Mouse (Mus musculus) thymus, postnatal 14 days (tissue): ENCODE data around the gene Rbm18.
"Not testable (repeated sequence)": the region's sequence is repeated elsewhere in the genome, so short reads cannot be mapped to it uniquely, and the experiment has no call there.

Experiments used
- DNase-seq: peaks from one replicate; pipeline ENCODE4 v3.0.0; 2021

The Rbm18 gene

DNA sequence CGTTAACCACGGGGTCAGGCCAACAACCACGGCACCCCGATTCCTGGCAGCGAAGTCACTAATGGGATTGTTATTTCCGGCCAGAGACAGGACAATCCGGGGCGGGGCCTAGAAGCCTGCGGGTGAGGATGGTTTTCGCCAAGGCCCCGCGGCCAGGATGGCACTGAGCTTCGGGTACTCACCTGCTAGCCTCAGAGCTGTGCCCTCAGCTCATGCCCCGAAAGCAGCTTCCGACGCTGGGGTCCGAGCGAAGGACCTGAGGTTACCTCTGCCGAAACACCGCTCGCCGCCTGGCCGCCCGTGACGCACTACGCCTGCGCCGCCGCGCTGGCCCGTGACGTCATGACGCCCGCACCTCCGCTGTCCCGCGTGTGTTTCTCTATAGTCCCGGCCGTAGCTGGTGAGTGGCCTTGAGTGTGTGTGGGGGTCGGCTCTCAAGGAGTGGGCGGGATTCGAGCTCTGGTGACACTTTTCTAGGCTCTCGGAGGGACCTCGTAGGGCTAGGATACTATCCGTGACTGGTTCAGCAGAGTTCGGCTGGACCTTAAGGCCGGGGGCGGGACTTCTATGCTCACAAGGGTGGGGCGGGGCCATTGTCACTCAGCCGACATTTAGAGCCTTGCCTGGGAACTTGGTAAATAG lies at the start of gene Rbm18, which contains the start of gene Mrrf:
Gene Rbm18 (minus strand): TSS at position 474 of the 642 bp plus-strand sequence.
Gene Mrrf (plus strand): TSS at position 90 of the 642 bp plus-strand sequence.
- DNase-seq = peak; percentile 91

GRCm38 (mm10) chr2:36184876-36185275 lies 48.3 kb upstream of the Rbm18 start:
- no peak for DNase-seq

DNA sequence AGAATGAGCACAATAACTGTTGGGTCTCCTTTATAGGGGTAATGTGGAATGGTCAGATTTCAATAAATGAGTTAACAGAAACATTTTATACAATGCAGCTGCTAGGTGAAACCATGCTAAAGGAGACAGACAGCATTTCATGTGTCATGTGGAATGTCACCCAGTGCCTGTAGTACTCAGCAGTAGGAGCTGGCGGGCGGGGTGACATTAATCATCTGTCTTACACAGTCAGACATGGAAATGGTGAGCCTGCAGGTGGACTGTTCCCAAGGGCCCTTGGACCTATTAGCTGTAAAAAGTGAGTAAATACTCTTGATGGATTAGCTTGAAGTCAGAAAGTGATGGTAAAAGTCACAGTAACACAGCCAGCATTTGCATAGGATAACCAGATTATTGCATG lies 47.6 kb upstream of the Rbm18 start:
- DNase-seq = no peak

DNA sequence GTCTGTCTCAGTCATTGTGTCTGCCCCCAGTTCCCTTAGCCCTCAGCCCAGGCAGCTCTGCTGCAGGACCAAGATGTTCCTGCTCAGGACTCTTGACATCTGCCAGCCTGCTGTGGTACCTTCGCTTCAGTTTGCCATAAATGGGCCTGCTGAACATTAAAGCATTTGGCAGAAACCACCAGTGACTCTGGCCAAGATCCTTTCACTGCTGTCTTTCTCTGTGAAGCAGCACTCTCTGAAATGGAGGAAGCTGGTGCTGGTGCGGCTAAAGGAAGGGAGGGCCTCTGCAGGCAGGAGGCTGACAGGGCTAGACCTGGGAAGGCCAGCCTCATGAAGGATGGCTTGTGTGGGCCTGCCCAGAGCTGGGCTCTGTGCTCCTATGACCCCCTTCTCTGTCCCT lies 46.7 kb upstream of the Rbm18 start:
- no peak for DNase-seq

GRCm38 (mm10) chr2:36181587-36182368 lies 45.2 kb upstream of the Rbm18 start:
- not testable (repeated sequence) for DNase-seq

DNA sequence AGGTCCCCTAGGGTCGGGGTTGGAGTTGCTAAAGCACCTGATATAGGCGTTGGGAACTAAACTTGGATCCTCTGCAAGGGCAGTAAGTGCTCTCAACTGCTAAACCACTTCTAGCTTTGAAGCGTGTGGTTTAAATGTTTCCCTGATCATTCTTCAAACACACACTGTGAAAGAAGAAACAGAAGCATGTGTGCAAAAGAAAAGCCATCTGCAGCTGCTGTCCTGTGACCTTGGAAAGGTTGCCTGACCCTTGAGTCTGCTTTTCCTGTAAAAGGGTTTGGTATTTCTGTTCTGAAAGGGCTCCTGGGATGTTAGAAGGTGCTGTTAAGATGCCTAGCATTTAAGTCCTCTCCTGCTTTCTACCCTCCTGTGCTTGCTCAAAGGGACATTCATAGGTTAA lies 42.9 kb upstream of the Rbm18 start:
- DNase-seq = no peak

GRCm38 (mm10) chr2:36172574-36172973 lies 36.0 kb upstream of the Rbm18 start:
- DNase-seq = no peak

GRCm38 (mm10) chr2:36172136-36172535 lies 35.6 kb upstream of the Rbm18 start:
- no peak for DNase-seq

GRCm38 (mm10) chr2:36169176-36169575 lies 32.6 kb upstream of the Rbm18 start:
- DNase-seq = no peak

DNA sequence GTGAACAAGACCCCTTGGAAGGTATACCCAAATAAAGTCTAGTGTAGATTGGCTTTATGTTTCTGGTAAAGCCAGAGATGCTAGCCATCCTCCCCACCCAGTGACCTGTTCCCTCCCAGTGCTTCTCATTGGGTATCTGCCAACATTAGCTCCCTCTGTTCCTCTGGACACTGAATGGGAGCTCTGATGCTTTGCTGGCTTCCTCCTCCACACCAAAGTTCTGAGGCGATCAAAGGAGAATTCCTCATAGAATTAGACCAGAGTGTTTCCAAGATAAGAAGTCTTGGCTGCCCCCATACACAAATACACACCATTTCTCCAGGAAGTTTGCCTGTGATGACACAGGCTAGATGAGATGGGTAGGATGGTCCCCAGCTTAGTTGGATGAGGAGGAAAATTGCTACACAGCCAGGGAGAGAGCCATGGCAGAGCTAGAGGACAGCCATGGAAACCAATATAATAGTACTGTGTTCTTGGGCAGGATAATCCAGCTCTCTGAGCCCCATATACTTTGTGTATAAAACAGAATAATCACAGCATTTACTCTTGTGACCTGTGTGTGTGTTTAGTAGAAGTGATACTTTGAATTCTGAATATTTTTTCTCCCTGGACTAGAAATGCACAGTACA lies 31.5 kb upstream of the Rbm18 start:
- DNase-seq = no peak

- DNase-seq = no peak
Observed at GRCm38 (mm10) chr2:36159336-36159735, 22.8 kb upstream of the Rbm18 start.

- DNase-seq = peak; percentile 43
Observed at GRCm38 (mm10) chr2:36157461-36157860, 20.9 kb upstream of the Rbm18 start.

DNA sequence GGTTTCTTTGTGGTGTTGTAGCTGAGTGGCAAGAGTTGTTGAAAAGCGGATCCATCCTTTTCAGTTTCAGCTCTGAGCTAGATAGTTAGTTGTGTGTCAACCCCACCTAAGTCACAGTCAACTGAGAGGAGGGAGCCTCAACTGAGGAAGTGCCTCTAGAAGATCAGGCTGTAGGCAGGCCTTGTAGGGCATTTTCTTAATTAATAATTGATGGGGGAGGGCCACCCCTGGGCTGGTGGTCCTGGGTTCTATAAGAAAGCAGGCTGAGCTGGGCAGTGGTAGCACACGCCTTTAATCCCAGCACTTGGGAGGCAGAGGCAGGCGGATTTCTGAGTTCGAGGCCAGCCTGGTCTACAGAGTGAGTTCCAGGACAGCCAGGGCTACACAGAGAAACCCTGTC lies 15.8 kb upstream of the Rbm18 start:
- not testable (repeated sequence) for DNase-seq

GRCm38 (mm10) chr2:36148876-36149365 lies 12.3 kb upstream of the Rbm18 start:
- no peak for DNase-seq

GRCm38 (mm10) chr2:36139096-36139495 lies 2.5 kb upstream of the Rbm18 start:
- DNase-seq = no peak

- DNase-seq = no peak
Observed at GRCm38 (mm10) chr2:36135887-36136286, 686 bp downstream of the Rbm18 start.

GRCm38 (mm10) chr2:36129051-36129450 lies 7.5 kb downstream of the Rbm18 start:
- no peak for DNase-seq

GRCm38 (mm10) chr2:36127973-36128372 lies 8.6 kb downstream of the Rbm18 start:
- no peak for DNase-seq

- no peak for DNase-seq
Observed at GRCm38 (mm10) chr2:36126795-36127429, 9.7 kb downstream of the Rbm18 start.

GRCm38 (mm10) chr2:36112632-36113031 lies 23.9 kb downstream of the Rbm18 start:
- DNase-seq = no peak

DNA sequence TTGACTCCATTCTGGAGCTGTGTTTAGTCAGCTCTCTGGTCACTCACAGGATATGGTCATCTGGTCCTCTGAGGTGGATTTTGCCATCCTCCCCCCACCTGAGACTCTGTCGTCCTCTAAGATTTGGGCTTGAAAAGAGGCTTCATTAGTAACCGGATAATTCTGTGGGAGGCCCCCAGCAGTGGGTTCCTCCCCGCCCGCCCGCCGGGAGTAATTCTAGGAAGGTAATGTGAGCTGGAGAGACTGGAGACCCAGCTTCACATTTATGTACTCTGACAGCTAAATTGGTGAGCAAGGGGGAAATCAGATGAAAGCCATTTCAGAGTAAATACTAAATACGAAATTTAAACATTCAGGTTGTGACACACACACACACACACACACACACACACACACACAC lies 28.0 kb downstream of the Rbm18 start:
- DNase-seq = no peak

GRCm38 (mm10) chr2:36104956-36105741 lies 31.4 kb downstream of the Rbm18 start, which contains the start of gene Lhx6:
Gene Lhx6 (minus strand): TSS chr2:36105408.
- no peak for DNase-seq
